Mouse (Mus musculus) olfactory bulb, adult 2 months (tissue): ENCODE measurements at regions not wholly inside any gene's neighbourhood (a gene's known extent, or its start where the extent isn't known, plus 50 kb on each side); places are given as distances from the start of the nearest gene placed in this dataset.

Experiments used
- CTCF ChIP-seq: fragments of 200-500 bp; IDR thresholded peaks from 2 replicates; pipeline ENCODE4 v1.5.1; 2012; ENCODE audit warnings: low read depth, mild to moderate bottlenecking, low read length, moderate library complexity; ENCODE audit not compliant: insufficient read depth
- POLR2A ChIP-seq: fragments of 200-500 bp; IDR thresholded peaks from 2 replicates; pipeline ENCODE4 v1.6.1; 2012; ENCODE audit warnings: mild to moderate bottlenecking, low read depth, low read length, moderate library complexity; ENCODE audit not compliant: insufficient read depth

- no peak for TF ChIP-seq CTCF
- TF ChIP-seq POLR2A: no peak
Measured at GRCm38 (mm10) chr12:39038656-39039055, 259.5 kb downstream of the Etv1 start.
